Mouse (Mus musculus) neural tube, embryonic 12.5 days (tissue): ENCODE measurements around the gene Frmd4a. TPM values are rescaled to one million over a fixed set of nuclear protein-coding genes. Genes with fewer than 3 reads are reported as not detected.

Source experiments
- ATAC-seq: fragments of 200-750 bp; cut with Nextera tagmentation; 2 replicates; pipeline ENCODE4 v1.8.0; 2017; ENCODE audit warnings: low read depth, mild to moderate bottlenecking, moderate TSS enrichment, moderate library complexity; ENCODE audit not compliant: low FRiP score
- H3K27ac ChIP-seq: fragments of 300-500 bp; sonication (generic); 2 replicates; pipeline ENCODE4 v1.5.1; 2016
- H3K27me3 ChIP-seq: fragments of 300-500 bp; sonication (generic); replicated peaks from 2 replicates; pipeline ENCODE4 v1.6.1; 2016; ENCODE audit warnings: mild to moderate bottlenecking
- H3K36me3 ChIP-seq: fragments of 300-500 bp; sonication (generic); 2 replicates; pipeline ENCODE4 v1.6.1; 2016; ENCODE audit warnings: mild to moderate bottlenecking
- H3K4me1 ChIP-seq: fragments of 300-500 bp; sonication (generic); 2 replicates; pipeline ENCODE4 v1.6.1; 2016
- H3K4me2 ChIP-seq: fragments of 300-500 bp; sonication (generic); replicated peaks from 2 replicates; pipeline ENCODE4 v1.6.1; 2016; ENCODE audit warnings: mild to moderate bottlenecking
- H3K4me3 ChIP-seq: fragments of 300-500 bp; sonication (generic); 2 replicates; pipeline ENCODE4 v1.5.1; 2016
- H3K9ac ChIP-seq: fragments of 300-500 bp; sonication (generic); 2 replicates; pipeline ENCODE4 v1.6.1; 2016; ENCODE audit warnings: mild to moderate bottlenecking
- H3K9me3 ChIP-seq: fragments of 300-500 bp; sonication (generic); 2 replicates; pipeline ENCODE4 v1.6.1; 2016; ENCODE audit warnings: mild to moderate bottlenecking
- WGBS: fragments of 180-500 bp; shearing (Covaris S2); methylation state at CpG from one replicate; pipeline ENCODE4 v1.1.7; 2016; 5-methylcytosine and 5-hydroxymethylcytosine counted together
- polyA plus RNA-seq: library from polyadenylated mRNA; unstranded; fragments of >200 nt; fragmentation: Nextera tagmentation; extraction: Ambion mirVana; gene quantifications from 2 replicates; pipeline ENCODE4 v1.2.1, GENCODE M21; 2016

Gene Frmd4a
- polyA plus RNA-seq, 1 experiment from 2014 or later, result 56.7 TPM

DNA sequence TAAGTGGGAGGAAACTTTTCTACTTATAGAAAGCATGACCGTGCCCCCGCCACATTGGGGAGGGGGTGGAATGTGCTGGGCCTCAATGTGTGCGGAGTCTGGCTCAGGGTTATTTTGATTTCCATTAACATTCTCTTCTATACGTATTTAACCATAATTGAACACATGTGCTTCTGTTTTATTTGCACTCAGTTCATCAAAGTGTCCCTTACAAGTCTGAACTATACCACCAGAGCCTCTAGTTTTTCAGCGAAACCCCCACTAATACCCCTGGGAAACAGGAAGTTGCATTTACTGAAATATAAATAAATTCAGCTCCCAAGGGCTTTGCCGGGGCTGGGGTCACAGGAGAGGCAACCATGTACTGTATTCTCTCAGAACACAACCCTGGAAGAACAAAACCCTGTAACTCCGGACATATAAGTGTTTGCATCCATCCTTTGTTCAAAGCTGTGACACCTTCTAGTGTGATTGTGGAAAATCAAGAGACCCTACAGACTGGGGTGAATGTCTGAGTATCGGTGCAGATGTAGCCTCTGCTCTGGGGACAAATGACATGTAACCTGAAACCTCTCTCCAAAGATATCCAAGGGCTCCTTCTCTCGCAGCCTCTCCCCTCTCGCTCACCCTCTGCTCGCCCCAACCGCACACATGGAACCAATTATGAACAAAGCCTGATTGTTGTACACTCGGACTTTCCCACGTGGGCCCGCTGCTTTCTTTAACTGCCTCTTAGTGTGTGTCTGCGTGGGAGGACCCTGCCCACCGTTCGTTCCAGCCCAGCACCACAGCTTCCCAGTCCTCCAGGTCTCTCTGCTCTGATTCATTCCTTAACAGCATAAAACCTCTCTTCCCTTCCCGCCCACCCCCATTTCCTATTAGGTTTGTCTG lies 281.1 kb downstream of the Frmd4a start:
- WGBS, result 8% methylated on average over 19 of the region's 19 CpGs
- peak overlapping the region; percentile 49 for H3K4me2 ChIP-seq
- H3K9ac ChIP-seq, result no peak overlapping the region
- H3K9me3 ChIP-seq, result no peaks in the 10 kb centered on the region
- H3K27ac ChIP-seq, result 0 out of 2 replicates have a peak overlapping the region, but pooled peaks have one; percentile 0
- H3K27me3 ChIP-seq, result no peaks in the 10 kb centered on the region
- ATAC-seq, result peak; percentile 73
- peaks cover 41% of the 10 kb centered on the region for H3K4me1 ChIP-seq
- H3K36me3 ChIP-seq, result no peaks in the 10 kb centered on the region
- 0 out of 2 replicates have a peak overlapping the region, but pooled peaks have one; percentile 7 for H3K4me3 ChIP-seq

DNA sequence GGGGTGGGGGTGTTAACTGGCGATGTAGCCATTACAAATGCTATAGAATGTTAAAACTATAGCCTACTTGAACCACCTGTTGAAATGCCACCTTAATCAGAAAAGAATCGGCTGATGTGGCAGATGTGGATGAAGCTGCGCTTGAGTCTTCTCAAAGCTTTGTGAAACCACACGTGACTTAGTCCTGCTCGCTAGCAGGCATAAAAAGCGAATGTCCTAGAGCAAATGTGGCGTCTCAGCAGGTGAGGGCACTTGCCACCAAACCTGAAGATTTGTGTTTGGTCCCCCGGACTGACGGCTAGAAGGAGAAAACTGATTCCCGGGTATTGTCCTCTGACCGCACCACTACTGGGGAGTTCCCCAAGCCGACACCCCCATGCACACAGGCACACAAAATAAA lies 282.1 kb downstream of the Frmd4a start:
- no peak overlapping the region for H3K9ac ChIP-seq
- no peaks in the 10 kb centered on the region for H3K27me3 ChIP-seq
- ATAC-seq, result no peak
- H3K4me1 ChIP-seq, result peaks cover 41% of the 10 kb centered on the region
- no peak overlapping the region for H3K4me3 ChIP-seq
- whole genome bisulfite sequencing, result 55% methylated on average over 12 of the region's 12 CpGs
- no peak overlapping the region for H3K27ac ChIP-seq
- H3K4me2 ChIP-seq, result peak overlapping the region; percentile 29; the same call in 1 of the 2 replicates
- no peaks in the 10 kb centered on the region for H3K36me3 ChIP-seq
- H3K9me3 ChIP-seq, result no peaks in the 10 kb centered on the region

DNA sequence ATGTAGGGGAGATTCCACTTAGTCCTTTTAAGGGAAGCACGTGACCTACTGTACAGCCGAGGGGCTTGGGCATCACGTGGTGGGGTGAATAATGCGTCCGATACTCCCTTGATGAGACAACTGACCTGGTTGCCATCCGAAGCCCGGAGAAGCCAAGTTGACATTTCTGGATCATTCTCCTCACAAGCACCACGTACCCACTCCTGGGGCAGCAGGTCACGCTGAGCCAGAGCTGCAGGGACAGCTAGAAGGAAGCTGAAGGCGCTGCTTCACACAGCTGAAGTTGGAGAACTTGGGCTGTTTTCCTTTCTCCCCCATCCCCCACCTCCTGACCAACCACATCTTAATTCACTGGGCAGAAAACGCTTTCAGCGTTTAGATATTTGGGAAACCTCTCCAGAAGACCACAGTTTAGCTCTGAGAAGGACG lies 282.9 kb downstream of the Frmd4a start:
- Histone ChIP-seq H3K4me2 (peak overlapping the region; percentile 49), H3K4me3 (peak overlapping the region; percentile 19), H3K9me3 (no peaks in the 10 kb centered on the region), H3K4me1 (peaks cover 41% of the 10 kb centered on the region), H3K36me3 (no peaks in the 10 kb centered on the region), H3K27ac (no peak overlapping the region; the same call in 1 of the 2 replicates), H3K9ac (no peak overlapping the region), H3K27me3 (no peaks in the 10 kb centered on the region)
- ATAC-seq, result no peak
- 46% methylated on average over 13 of the region's 13 CpGs for WGBS

DNA sequence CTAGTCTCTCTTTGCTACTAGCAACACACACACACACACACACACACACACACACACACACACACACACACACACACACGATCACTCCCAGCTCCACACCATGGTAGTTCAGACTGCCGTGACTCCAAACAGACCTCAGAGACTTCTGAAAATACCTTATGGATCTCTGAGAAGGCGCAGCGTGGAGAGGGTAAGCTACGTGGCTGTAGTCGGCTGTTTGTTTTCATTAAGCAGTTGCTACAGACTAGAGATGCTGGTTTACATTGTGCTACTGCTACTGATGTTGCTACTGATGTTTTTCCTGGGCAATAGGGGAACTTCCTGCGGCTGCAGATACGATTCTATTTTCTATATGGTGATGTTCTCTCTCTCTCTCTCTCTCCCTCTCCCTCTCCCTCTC lies 283.3 kb downstream of the Frmd4a start:
- Histone ChIP-seq H3K4me2 (peak overlapping the region; percentile 49), H3K36me3 (no peaks in the 10 kb centered on the region), H3K9me3 (no peaks in the 10 kb centered on the region), H3K9ac (no peak overlapping the region), H3K4me1 (peaks cover 41% of the 10 kb centered on the region), H3K27ac (peak overlapping the region; percentile 15; the same call in 1 of the 2 replicates), H3K4me3 (peak overlapping the region; percentile 19), H3K27me3 (no peaks in the 10 kb centered on the region)
- 39% methylated on average over 8 of the region's 8 CpGs for WGBS
- ATAC-seq, result no peak

DNA sequence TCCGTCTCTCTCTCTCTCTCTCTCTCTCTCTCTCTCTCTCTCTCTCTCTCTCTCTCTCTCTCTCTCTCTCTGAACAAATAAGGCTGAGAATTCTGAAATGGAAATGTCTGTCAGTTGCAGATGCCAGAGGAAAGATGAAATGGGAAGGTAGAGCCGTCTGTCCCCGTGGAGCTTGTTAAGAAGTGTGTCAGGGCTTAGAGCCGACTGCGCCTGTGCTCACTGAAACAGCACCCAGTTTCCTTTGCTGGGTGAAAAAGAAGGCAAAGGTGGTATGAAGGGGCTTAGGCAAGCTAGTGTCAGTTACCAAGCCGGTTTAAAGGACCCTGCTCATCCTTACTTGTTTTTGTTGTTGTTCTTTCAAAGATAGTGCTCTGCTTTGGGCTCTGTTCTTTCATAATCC lies 283.7 kb downstream of the Frmd4a start:
- WGBS, result 39% methylated on average over 5 of the region's 6 CpGs

DNA sequence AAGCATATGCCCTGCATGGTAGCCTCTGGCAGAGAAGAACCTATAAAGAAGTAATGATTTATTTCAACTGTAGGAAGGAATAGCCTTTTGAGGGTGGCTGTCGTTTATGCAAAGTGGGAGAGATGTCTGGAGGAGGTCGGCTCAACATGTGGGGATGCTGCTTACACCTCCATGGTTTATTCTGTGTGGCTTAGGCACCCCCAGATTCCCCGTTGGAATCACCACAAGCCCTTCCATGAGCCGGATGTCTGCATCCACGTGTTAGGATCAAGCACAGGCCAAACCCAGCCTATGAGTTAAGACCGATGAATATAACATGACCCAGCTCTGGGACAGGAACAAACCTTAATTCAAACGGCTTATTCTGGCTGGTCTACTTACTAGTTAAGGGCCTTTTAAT lies 284.2 kb downstream of the Frmd4a start:
- H3K27ac ChIP-seq, result peak overlapping the region; percentile 5; the same call in 1 of the 2 replicates

More for the DNA sequence above, 283.7 kb downstream of the Frmd4a start:
- Histone ChIP-seq H3K9me3 (no peaks in the 10 kb centered on the region), H3K4me3 (peak overlapping the region; percentile 13; the same call in 1 of the 2 replicates), H3K4me1 (peaks cover 41% of the 10 kb centered on the region), H3K36me3 (no peaks in the 10 kb centered on the region), H3K4me2 (peak overlapping the region; percentile 49), H3K9ac (0 out of 2 replicates have a peak overlapping the region, but pooled peaks have one; percentile 33), H3K27me3 (no peaks in the 10 kb centered on the region), H3K27ac (peak overlapping the region; percentile 5; the same call in 1 of the 2 replicates)
- ATAC-seq, result no peak

DNA sequence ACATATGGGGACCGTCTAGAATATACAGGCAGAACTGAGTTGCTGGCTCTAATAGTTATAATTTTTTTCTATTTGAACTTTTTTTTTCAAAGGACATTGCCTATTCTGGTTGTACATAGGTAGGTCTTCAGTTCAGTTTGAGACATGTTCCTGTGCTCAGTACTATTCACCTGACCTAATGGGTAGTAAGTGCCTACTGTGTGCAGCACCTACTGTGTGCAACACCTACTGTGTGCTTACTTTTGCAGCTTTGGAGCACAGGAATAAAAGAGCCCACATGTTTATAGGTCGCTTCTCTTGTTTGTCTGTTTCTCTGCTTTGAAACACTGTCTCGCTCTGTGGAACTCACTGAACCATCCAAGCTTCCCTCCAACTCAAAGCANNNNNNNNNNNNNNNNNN lies 284.6 kb downstream of the Frmd4a start:
- no peaks in the 10 kb centered on the region for H3K27me3 ChIP-seq
- no peak overlapping the region for H3K27ac ChIP-seq
- no peak overlapping the region; the same call in none of the 2 replicates for H3K4me2 ChIP-seq
- ATAC-seq, result no peak
- no peaks in the 10 kb centered on the region for H3K9me3 ChIP-seq
- H3K36me3 ChIP-seq, result no peaks in the 10 kb centered on the region
- no peak overlapping the region for H3K9ac ChIP-seq
- 90% methylated on average over 3 of the region's 3 CpGs for WGBS
- no peak overlapping the region for H3K4me3 ChIP-seq
- peaks cover 45% of the 10 kb centered on the region for H3K4me1 ChIP-seq

More for the DNA sequence above, 284.2 kb downstream of the Frmd4a start:
- H3K4me1 ChIP-seq, result peaks cover 42% of the 10 kb centered on the region
- H3K9ac ChIP-seq, result 0 out of 2 replicates have a peak overlapping the region, but pooled peaks have one; percentile 33
- H3K4me2 ChIP-seq, result peak overlapping the region; percentile 49
- H3K27me3 ChIP-seq, result no peaks in the 10 kb centered on the region
- no peak for ATAC-seq
- WGBS, result 47% methylated on average over 7 of the region's 7 CpGs
- no peaks in the 10 kb centered on the region for H3K36me3 ChIP-seq
- peak overlapping the region; percentile 13; the same call in 1 of the 2 replicates for H3K4me3 ChIP-seq
- H3K9me3 ChIP-seq, result no peaks in the 10 kb centered on the region

DNA sequence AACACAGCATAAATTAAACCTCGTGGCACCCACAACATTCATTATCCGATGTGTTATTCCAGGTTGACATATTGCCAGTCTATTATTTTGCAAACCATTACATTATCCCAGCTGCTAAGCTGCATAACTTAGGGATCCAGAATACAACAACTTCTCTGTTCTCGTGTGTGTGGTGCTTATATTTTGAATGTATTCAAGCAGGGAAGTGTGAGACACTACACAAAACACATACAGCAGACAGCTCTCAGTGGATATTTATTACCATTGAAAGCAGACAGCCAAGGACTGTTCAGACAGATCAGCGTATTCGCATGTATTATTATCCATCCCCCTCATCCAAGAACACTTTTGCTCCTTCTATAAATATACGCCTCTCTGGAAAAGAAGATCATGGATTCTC lies 289.6 kb downstream of the Frmd4a start:
- ATAC-seq, result no peak
- Histone ChIP-seq H3K36me3 (no peaks in the 10 kb centered on the region), H3K4me1 (peaks cover 5% of the 10 kb centered on the region; the same call in 1 of the 2 replicates), H3K4me2 (no peak overlapping the region), H3K27ac (no peak overlapping the region), H3K9me3 (no peaks in the 10 kb centered on the region), H3K27me3 (no peaks in the 10 kb centered on the region), H3K9ac (no peak overlapping the region), H3K4me3 (no peak overlapping the region)
- WGBS, result 52% methylated on average over 6 of the region's 6 CpGs

DNA sequence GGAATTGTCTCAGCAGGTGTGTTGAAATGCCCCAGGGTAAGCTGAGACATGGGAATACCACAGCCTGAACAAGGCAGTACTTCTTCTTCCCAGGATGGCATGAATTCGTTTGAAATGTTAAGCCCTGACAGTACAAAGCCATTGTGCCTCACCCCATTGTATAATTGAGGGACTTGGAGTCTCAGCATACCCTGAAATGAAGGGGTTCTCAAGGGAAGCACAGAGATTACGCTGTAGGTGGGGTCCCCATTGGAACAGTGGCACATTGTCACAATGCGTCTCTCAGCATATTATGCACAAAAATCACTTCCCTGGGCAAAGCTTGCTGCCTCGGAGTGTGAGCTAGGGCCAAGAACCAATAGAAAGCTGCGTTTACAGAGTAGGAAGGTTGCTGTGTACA lies 297.0 kb downstream of the Frmd4a start:
- H3K27me3 ChIP-seq, result no peaks in the 10 kb centered on the region
- H3K4me3 ChIP-seq, result no peak overlapping the region
- no peak overlapping the region for H3K9ac ChIP-seq
- H3K4me2 ChIP-seq, result no peak overlapping the region
- no peaks in the 10 kb centered on the region for H3K4me1 ChIP-seq
- ATAC-seq, result no peak
- no peaks in the 10 kb centered on the region for H3K9me3 ChIP-seq
- H3K27ac ChIP-seq, result no peak overlapping the region
- WGBS, result 72% methylated on average over 5 of the region's 5 CpGs
- H3K36me3 ChIP-seq, result no peaks in the 10 kb centered on the region

DNA sequence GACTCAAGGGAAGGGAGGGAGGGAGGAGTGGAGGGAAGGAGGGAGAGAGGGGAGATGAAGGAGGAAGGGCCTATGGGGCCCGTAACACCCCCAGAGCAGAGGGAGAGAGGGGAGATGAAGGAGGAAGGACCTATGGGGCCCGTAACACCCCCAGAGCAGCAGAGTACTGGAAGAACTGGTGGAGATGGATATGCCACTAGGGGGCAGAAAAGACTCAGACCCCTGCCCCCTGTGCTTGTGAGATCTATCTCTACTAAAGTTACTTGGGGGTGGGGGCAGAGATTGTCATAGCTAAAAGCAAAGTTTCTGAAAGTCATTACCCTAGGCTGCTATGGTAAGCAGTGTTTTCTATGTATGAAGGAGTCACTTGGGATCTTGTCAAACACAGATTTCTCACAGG lies 299.1 kb downstream of the Frmd4a start:
- WGBS, result 72% methylated on average over 2 of the region's 2 CpGs
- H3K27me3 ChIP-seq, result no peaks in the 10 kb centered on the region
- no peaks in the 10 kb centered on the region for H3K9me3 ChIP-seq
- H3K4me3 ChIP-seq, result no peak overlapping the region
- H3K27ac ChIP-seq, result no peak overlapping the region
- H3K9ac ChIP-seq, result no peak overlapping the region
- ATAC-seq, result no peak
- no peaks in the 10 kb centered on the region for H3K36me3 ChIP-seq
- no peaks in the 10 kb centered on the region for H3K4me1 ChIP-seq
- H3K4me2 ChIP-seq, result no peak overlapping the region

DNA sequence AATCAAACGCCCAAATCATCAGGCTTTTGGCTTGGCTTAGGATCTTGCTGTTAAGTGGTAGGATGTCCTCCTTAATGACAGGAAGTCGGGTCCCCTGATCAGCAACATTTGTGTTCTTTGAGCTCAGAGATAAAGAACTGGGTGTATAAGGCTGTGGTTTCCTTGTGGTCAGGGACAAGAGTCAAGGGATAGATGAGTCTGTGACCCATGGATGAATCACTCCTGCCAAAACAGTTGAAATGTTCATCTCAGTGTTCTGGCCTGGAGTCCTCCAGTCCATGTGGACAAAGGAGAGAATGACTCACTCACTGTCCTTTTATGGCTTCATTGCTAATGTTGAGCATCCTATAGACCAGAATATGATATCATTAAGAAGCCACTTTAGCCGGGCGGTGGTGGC lies 300.6 kb downstream of the Frmd4a start:
- Histone ChIP-seq H3K4me3 (no peak overlapping the region), H3K27ac (no peak overlapping the region), H3K9ac (no peak overlapping the region), H3K4me2 (no peak overlapping the region), H3K9me3 (no peaks in the 10 kb centered on the region), H3K27me3 (no peaks in the 10 kb centered on the region), H3K4me1 (no peaks in the 10 kb centered on the region), H3K36me3 (no peaks in the 10 kb centered on the region)
- ATAC-seq, result no peak
- whole genome bisulfite sequencing, result 85% methylated on average over 4 of the region's 4 CpGs

DNA sequence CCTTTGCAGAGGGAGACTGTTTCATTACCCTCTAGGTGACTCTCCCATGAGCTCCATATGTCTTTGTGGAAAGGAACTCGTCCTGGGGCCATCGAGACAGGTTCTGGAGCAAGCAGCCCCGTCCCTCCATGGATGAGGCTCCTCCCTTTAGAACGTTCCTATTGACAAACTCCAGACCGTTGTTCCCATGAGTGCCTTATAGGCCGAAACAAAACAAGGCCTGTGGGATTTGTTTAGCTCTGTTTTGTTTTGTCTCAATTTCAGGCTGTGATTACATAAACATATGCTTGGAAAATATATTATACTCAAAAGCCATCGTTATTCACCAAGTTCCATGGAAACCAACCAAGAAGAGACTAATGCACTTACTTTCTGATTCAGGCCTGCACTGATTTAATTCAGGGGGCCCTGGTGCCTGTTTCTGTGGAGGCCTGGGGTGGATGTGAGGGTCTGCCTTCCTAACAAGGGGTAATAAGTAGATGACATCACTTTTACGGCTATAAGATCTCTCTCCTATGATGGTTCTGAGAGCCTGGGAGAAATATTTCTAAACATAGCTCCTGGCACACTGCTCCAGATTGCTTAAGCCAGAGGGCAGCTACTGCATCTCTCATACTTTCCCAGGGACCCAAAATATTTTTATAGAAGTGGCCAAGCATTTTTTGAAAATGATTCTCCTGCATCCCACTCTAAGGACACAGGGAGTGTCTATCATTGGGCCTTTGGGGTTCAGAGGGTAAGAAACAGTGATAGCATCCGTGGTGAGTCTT lies 308.9 kb downstream of the Frmd4a start:
- no peaks in the 10 kb centered on the region for H3K36me3 ChIP-seq
- H3K4me2 ChIP-seq, result no peak overlapping the region
- no peak overlapping the region for H3K9ac ChIP-seq
- ATAC-seq, result no peak
- H3K27me3 ChIP-seq, result no peaks in the 10 kb centered on the region
- no peaks in the 10 kb centered on the region for H3K4me1 ChIP-seq
- no peak overlapping the region for H3K4me3 ChIP-seq
- 69% methylated on average over 9 of the region's 9 CpGs for WGBS
- no peak overlapping the region for H3K27ac ChIP-seq
- H3K9me3 ChIP-seq, result no peaks in the 10 kb centered on the region
